Mouse (Mus musculus): Measurements from ENCODE around the gene Pias4. TPM values are rescaled to one million over a fixed set of nuclear protein-coding genes. Genes with fewer than 3 reads are reported as not detected.
A peak's percentile ranks its signal among the peaks of the same experiment; 100 is the strongest.
"Not testable (repeated sequence)": the region's sequence is repeated elsewhere in the genome, so short reads cannot be mapped to it uniquely, and the experiment has no call there.

The Pias4 gene
- polyA plus RNA-seq, 1 experiment from 2014 or later = 40.9 TPM

DNA sequence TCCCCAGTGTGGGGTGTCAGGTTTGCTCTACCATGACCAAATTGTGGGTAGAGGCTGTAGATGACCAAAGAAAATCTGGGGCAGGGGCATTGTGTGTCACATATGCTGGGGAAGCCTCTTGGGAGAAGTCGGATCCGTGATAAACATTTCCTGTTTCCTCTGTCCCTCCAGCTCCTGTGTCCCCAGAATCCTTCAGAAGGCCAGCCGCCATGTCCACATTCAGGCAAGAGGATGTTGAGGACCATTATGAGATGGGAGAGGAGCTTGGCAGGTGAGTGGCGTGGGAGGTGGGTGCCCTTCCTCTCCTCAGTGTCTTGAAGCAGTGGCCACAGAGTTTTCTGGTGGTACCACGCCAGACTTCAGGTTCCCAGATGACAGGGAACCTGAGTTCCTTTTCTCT lies 16.1 kb upstream of the Pias4 start, which contains the start of gene 4930442H23Rik:
Gene 4930442H23Rik (minus strand): TSS at position 45 of the 400 bp plus-strand sequence.
- peaks cover 20% of the 10 kb centered on the region for H3K4me1 ChIP-seq (ENCODE audit: control insufficient read depth, insufficient read depth, low read length)
- peaks cover 53% of the 10 kb centered on the region for H3K36me3 ChIP-seq (ENCODE audit: control insufficient read depth, insufficient read depth, low read length)
- no peak for ATAC-seq (ENCODE audit: insufficient number of reproducible peaks, insufficient read depth, low FRiP score, low read depth)
- H3K9me3 ChIP-seq (ENCODE audit: control insufficient read depth, low read depth, low read length) = no peaks in the 10 kb centered on the region
- peak within 1 kb of the TSS; percentile 65 for H3K9ac ChIP-seq (replicated peaks; ENCODE audit: low read depth, low read length)
- peak within 1 kb of the TSS; percentile 85 for H3K27ac ChIP-seq (ENCODE audit: low read length)
- no peaks in the 10 kb centered on the region for H3K27me3 ChIP-seq (ENCODE audit: control insufficient read depth, insufficient read depth, low read length)
- H3K4me3 ChIP-seq (ENCODE audit: low read depth, low read length) = peak within 1 kb of the TSS; percentile 63
- peak within 1 kb of the TSS; percentile 61 for H3K4me2 ChIP-seq (replicated peaks; ENCODE audit: low read depth, low read length)
- WGBS = 79% methylated on average over 5 of the region's 5 CpGs

DNA sequence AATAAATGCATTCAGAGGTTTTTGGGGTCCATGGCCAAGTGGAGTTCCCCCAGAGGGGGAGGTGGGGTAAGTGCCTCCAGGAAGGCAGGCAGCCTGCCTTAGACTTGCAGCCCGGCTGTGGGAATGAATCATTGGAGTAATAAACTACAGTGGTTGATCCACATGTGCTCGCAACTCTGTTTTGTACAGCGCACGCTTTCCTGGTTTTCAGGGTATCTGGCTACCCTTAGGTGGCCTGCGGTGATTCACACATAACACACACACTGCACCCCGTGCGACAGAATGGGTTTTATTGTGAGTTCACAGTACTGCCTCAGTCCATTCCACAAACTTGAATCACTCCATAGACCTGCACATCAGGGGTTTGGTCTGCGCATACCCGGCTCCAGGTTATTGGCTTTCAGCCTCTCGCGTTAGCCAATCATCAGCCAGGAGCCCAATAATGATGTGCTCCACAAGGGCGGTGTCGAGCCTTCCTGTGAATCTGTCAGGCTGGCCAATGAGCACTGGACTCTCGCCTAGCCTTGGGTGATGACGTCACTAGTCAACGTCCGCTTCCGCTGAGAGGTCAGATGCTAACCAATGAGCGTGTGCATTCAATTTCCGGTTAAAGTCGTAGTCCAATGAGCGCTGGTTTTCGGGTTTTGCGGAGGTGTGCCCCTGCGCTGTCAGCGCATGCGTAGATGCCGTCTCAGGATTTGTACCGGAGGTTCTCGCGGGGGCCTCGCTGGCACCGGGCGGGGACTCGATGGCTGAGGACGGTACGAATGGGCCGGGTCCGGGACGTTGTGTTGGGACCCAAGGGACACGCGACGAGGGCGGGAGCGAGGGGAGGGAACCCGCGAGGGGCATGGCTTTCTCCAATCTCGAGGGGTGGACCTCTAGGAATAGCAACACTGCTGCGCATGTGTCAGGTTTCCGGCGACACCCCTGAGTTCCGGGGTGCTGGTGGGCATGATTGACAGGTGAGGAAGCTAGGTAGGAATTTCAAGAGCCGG lies 14.9 kb upstream of the Pias4 start, which contains the start of gene Dapk3:
Gene Dapk3 (plus strand): TSS at position 670 of the 998 bp plus-strand sequence.
- WGBS = 5% methylated on average over 53 of the region's 53 CpGs
- Histone ChIP-seq H3K4me2 (replicated peaks; ENCODE audit: low read depth, low read length) (peak within 1 kb of the TSS; percentile 61), H3K9ac (replicated peaks; ENCODE audit: low read depth, low read length) (peak within 1 kb of the TSS; percentile 65), H3K9me3 (ENCODE audit: control insufficient read depth, low read depth, low read length) (no peaks in the 10 kb centered on the region), H3K36me3 (ENCODE audit: control insufficient read depth, insufficient read depth, low read length) (peaks cover 61% of the 10 kb centered on the region), H3K4me1 (ENCODE audit: control insufficient read depth, insufficient read depth, low read length) (peaks cover 29% of the 10 kb centered on the region), H3K4me3 (ENCODE audit: low read depth, low read length) (peak within 1 kb of the TSS; percentile 63), H3K27ac (ENCODE audit: low read length) (peak within 1 kb of the TSS; percentile 85), H3K27me3 (ENCODE audit: control insufficient read depth, insufficient read depth, low read length) (no peaks in the 10 kb centered on the region)
- peak; percentile 91 for ATAC-seq (ENCODE audit: insufficient number of reproducible peaks, insufficient read depth, low FRiP score, low read depth)

DNA sequence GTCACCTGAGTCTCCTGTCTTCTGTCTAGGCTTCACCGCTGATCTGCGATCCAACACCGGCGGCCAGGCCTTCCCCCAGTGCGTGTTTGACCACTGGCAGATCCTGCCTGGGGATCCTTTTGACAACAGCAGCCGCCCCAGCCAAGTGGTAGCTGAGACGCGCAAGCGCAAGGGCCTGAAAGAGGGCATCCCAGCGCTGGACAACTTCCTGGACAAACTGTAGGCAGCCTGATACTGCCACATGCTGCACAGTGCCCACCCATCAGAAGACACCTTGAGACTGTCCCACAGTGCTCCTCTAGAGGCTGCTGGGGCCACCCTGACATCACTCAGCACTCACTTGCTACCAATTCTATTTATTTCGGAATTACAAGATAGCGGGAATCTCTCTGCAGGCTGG lies 14.1 kb upstream of the Pias4 start:
- H3K4me2 ChIP-seq (replicated peaks; ENCODE audit: low read depth, low read length); H3K4me3 ChIP-seq (ENCODE audit: low read depth, low read length); H3K27me3 ChIP-seq (ENCODE audit: control insufficient read depth, insufficient read depth, low read length); H3K9me3 ChIP-seq (ENCODE audit: control insufficient read depth, low read depth, low read length); H3K27ac ChIP-seq (ENCODE audit: low read length); H3K9ac ChIP-seq (replicated peaks; ENCODE audit: low read depth, low read length); ATAC-seq (ENCODE audit: insufficient number of reproducible peaks, insufficient read depth, low FRiP score, low read depth): not testable (repeated sequence)
- WGBS = 81% methylated on average over 12 of the region's 12 CpGs
- Histone ChIP-seq H3K4me1 (ENCODE audit: control insufficient read depth, insufficient read depth, low read length) (peaks cover 31% of the 10 kb centered on the region), H3K36me3 (ENCODE audit: control insufficient read depth, insufficient read depth, low read length) (peaks cover 58% of the 10 kb centered on the region)

DNA sequence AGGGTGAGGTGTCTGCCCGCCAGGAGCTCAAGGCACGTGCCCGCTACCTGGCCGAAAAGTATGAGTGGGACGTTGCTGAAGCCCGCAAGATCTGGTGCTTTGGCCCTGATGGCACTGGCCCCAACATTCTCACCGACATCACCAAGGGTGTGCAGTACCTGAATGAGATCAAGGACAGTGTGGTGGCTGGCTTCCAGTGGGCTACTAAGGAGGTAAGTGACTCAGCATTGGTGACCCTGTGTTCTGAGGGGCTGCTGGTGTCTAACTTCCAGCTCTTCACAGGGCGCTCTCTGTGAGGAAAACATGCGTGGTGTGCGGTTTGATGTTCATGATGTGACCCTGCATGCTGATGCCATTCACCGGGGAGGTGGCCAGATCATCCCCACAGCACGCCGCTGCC lies 13.2 kb upstream of the Pias4 start:
- Histone ChIP-seq H3K27me3 (ENCODE audit: control insufficient read depth, insufficient read depth, low read length) (no peaks in the 10 kb centered on the region), H3K4me2 (replicated peaks; ENCODE audit: low read depth, low read length) (no peak overlapping the region), H3K36me3 (ENCODE audit: control insufficient read depth, insufficient read depth, low read length) (peaks cover 52% of the 10 kb centered on the region), H3K9me3 (ENCODE audit: control insufficient read depth, low read depth, low read length) (no peaks in the 10 kb centered on the region), H3K9ac (replicated peaks; ENCODE audit: low read depth, low read length) (no peak overlapping the region), H3K27ac (ENCODE audit: low read length) (no peak overlapping the region), H3K4me3 (ENCODE audit: low read depth, low read length) (no peak overlapping the region), H3K4me1 (ENCODE audit: control insufficient read depth, insufficient read depth, low read length) (peaks cover 31% of the 10 kb centered on the region)
- 93% methylated on average over 13 of the region's 13 CpGs for WGBS
- ATAC-seq (ENCODE audit: insufficient number of reproducible peaks, insufficient read depth, low FRiP score, low read depth) = no peak

DNA sequence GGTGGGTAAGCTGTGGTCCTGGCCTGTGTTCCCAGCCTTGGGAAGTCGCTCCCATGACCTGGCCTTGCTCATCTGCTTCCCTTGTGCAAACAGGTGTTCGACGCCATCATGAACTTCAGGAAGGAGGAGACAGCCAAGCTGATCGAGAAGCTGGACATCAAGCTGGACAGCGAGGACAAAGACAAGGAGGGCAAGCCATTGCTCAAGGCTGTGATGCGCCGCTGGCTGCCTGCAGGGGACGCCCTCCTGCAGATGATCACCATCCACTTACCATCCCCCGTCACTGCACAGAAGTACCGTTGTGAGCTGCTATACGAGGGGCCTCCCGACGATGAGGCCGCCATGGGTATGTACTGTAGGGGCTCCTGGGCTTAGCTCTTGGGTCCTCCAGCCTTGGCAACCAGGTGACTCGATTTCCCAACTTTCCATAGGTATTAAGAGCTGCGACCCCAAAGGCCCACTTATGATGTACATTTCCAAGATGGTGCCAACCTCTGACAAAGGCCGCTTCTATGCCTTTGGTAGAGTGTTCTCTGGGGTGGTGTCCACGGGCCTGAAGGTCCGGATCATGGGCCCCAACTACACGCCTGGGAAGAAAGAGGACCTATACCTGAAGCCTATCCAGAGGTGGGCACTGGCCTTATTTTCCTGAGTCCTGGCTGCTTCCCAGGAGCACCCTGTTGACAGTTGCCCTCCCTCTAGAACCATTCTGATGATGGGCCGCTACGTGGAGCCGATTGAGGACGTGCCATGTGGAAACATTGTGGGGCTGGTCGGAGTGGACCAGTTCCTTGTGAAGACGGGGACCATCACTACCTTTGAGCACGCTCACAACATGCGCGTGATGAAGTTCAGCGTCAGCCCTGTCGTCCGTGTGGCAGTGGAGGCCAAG lies 12.0 kb upstream of the Pias4 start:
- Histone ChIP-seq H3K9ac (replicated peaks; ENCODE audit: low read depth, low read length) (no peak overlapping the region), H3K4me1 (ENCODE audit: control insufficient read depth, insufficient read depth, low read length) (peaks cover 26% of the 10 kb centered on the region)

DNA sequence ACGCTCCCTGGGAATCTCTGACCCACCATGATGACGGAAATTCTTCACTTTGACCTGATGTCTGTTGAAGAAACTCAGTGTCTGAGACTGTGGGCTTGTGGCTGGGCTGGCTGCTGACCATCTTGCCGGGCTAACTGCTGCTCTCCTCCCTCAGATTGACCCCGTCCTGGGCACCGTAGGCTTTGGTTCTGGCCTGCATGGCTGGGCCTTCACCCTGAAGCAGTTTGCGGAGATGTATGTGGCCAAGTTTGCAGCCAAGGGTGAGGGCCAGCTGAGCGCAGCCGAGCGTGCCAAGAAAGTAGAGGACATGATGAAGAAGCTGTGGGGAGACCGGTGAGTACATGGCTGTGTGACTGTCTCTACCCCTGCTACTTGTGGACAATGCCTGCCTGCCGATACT lies 11.2 kb upstream of the Pias4 start:
- Histone ChIP-seq H3K27ac (ENCODE audit: low read length) (no peak overlapping the region), H3K4me1 (ENCODE audit: control insufficient read depth, insufficient read depth, low read length) (peaks cover 25% of the 10 kb centered on the region), H3K27me3 (ENCODE audit: control insufficient read depth, insufficient read depth, low read length) (no peaks in the 10 kb centered on the region), H3K9me3 (ENCODE audit: control insufficient read depth, low read depth, low read length) (no peaks in the 10 kb centered on the region), H3K4me3 (ENCODE audit: low read depth, low read length) (no peak overlapping the region), H3K4me2 (replicated peaks; ENCODE audit: low read depth, low read length) (no peak overlapping the region), H3K9ac (replicated peaks; ENCODE audit: low read depth, low read length) (no peak overlapping the region), H3K36me3 (ENCODE audit: control insufficient read depth, insufficient read depth, low read length) (peaks cover 52% of the 10 kb centered on the region)
- 92% methylated on average over 11 of the region's 11 CpGs for WGBS
- no peak for ATAC-seq (ENCODE audit: insufficient number of reproducible peaks, insufficient read depth, low FRiP score, low read depth)

More for the DNA sequence above, 12.0 kb upstream of the Pias4 start:
- ATAC-seq (ENCODE audit: insufficient number of reproducible peaks, insufficient read depth, low FRiP score, low read depth) = no peak
- H3K27me3 ChIP-seq (ENCODE audit: control insufficient read depth, insufficient read depth, low read length) = no peaks in the 10 kb centered on the region
- H3K27ac ChIP-seq (ENCODE audit: low read length) = no peak overlapping the region
- H3K4me2 ChIP-seq (replicated peaks; ENCODE audit: low read depth, low read length) = no peak overlapping the region
- WGBS = 89% methylated on average over 32 of the region's 32 CpGs
- H3K36me3 ChIP-seq (ENCODE audit: control insufficient read depth, insufficient read depth, low read length) = peaks cover 52% of the 10 kb centered on the region
- no peak overlapping the region for H3K4me3 ChIP-seq (ENCODE audit: low read depth, low read length)
- H3K9me3 ChIP-seq (ENCODE audit: control insufficient read depth, low read depth, low read length) = no peaks in the 10 kb centered on the region

DNA sequence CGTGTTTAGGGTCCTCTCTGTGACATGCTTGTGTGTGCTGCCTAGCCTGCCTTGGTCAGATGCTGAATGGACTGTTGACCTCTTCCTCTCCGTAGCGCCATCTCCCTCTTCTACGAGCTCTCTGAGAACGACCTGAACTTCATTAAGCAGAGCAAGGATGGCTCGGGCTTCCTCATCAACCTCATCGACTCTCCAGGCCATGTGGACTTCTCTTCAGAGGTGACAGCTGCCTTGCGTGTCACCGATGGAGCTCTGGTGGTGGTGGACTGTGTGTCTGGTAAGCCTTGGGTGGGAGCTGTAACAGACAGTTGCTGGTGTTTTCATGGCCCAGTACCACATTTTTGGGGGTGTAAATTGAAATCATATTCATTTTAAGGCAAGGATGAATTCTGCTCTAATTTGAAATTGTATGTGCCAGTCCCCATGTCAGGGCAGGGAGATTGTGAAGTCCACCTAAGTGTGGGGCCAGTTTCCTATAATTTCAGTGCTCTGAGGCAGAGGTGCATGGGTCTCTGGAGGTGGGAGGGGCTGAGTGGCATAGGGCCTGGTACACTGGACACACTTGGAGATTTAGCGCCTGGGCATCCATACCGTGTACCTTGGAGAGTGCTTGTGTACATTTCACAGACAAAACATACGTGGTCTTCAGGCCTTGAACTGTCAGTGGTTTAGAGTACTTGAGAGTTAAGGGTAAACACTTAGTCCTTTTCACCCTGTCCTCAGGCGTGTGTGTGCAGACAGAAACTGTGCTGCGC lies 10.4 kb upstream of the Pias4 start:
- H3K36me3 ChIP-seq (ENCODE audit: control insufficient read depth, insufficient read depth, low read length) = peaks cover 52% of the 10 kb centered on the region
- peak overlapping the region; percentile 99; the same call in 1 of the 2 replicates for H3K9ac ChIP-seq (replicated peaks; ENCODE audit: low read depth, low read length)
- no peak overlapping the region; the same call in 1 of the 2 replicates for H3K27ac ChIP-seq (ENCODE audit: low read length)
- H3K4me3 ChIP-seq (ENCODE audit: low read depth, low read length) = peak overlapping the region; percentile 100
- H3K4me2 ChIP-seq (replicated peaks; ENCODE audit: low read depth, low read length) = peak overlapping the region; percentile 92
- ATAC-seq (ENCODE audit: insufficient number of reproducible peaks, insufficient read depth, low FRiP score, low read depth) = no peak
- WGBS = 64% methylated on average over 14 of the region's 14 CpGs
- no peaks in the 10 kb centered on the region for H3K9me3 ChIP-seq (ENCODE audit: control insufficient read depth, low read depth, low read length)
- H3K27me3 ChIP-seq (ENCODE audit: control insufficient read depth, insufficient read depth, low read length) = no peaks in the 10 kb centered on the region
- H3K4me1 ChIP-seq (ENCODE audit: control insufficient read depth, insufficient read depth, low read length) = peaks cover 27% of the 10 kb centered on the region

Measured in stomach, embryonic 14.5 days (tissue).